Mouse (Mus musculus): ENCODE data around the gene Gm9733.
"Not testable (repeated sequence)": the region's sequence is repeated elsewhere in the genome, so short reads cannot be mapped to it uniquely, and the experiment has no call there.

The Gm9733 gene

DNA sequence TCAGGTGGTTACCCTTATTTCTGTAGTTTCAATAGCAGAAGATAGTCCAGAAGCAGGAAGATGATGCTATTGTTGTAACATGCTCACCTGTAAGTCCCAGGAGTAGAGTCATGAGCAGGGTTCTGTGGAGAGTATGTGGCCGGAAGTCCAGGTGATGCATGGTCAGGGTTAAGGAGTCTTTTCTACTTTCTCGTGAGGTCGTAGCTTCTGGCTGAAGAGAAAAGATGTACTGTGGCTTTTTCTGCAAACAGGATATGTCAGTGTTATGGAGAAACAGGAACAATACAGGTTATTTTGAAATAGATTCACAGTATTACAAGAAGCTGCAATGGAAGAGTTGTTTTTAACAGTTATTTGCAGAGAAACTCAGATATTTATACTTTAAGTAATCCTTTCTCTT, at the start of gene Gm9733:
Gm9733 (minus strand) TSS at position 240 of the 400 bp plus-strand sequence.
- ChIA-PET CTCF (interaction anchor here in 1 of 4 experiments (0.6 kb wide), 1 partner anchor 74 kb away, joined by 4 read pairs; no protein-coding TSS in a partner anchor), POLR2A (no interaction called here)

DNA sequence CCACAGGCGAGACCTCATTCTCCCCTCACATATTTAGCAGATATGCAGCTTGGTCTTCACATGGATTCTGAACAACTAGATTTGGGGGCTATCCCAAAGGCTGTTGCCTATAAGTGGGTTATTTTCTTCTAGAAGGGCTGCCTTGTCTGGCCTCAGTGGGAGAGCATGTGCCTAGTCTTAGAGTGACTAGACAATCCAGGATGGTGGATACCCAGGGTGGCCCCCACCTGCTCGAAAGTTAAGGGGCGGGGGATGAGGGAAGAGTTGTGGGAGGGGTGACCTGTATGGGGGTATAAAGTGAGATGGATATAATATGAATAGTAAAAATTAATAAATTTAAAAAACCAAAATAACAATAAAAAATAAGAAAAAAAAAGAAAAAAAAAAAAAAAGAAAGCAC, 23.6 kb upstream of the Gm9733 start:
- POLR2A ChIA-PET: interaction anchor here in 1 of 4 experiments (0.7 kb wide), 1 partner anchor 46 kb away, joined by 3 read pairs; no protein-coding TSS in a partner anchor
- CTCF ChIA-PET: not testable (repeated sequence)

GRCm38 (mm10) chr3:15350318-15350717, 18.2 kb upstream of the Gm9733 start:
- POLR2A ChIA-PET, CTCF ChIA-PET: not testable (repeated sequence)

- CTCF ChIA-PET, POLR2A ChIA-PET: not testable (repeated sequence)
Observed at GRCm38 (mm10) chr3:15345606-15346005, 13.5 kb upstream of the Gm9733 start.

GRCm38 (mm10) chr3:15340287-15340686, 8.2 kb upstream of the Gm9733 start:
- POLR2A ChIA-PET: no interaction called here

DNA sequence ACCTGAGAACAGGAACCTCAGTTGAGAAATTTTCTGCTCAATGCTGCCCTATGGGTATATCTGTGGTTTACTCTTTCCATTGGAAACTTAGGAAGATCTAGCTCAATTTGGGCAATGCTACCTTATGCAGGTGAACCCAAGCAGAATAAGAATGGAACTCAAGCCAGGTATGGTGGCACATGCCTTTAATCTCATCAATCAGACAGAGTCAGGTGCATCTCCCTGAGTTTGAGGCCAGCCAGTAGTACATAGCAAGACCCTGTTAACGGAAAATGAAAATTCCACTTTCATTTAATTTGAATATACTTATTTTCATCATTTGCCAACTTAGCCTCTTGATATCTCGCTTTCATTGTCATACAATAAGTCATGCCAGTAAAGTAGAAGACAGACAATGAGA, 2.1 kb upstream of the Gm9733 start:
- ChIA-PET POLR2A (no interaction called here), CTCF (no interaction called here)

More at GRCm38 (mm10) chr3:15340287-15340686, 8.2 kb upstream of the Gm9733 start:
- CTCF ChIA-PET: no interaction called here

DNA sequence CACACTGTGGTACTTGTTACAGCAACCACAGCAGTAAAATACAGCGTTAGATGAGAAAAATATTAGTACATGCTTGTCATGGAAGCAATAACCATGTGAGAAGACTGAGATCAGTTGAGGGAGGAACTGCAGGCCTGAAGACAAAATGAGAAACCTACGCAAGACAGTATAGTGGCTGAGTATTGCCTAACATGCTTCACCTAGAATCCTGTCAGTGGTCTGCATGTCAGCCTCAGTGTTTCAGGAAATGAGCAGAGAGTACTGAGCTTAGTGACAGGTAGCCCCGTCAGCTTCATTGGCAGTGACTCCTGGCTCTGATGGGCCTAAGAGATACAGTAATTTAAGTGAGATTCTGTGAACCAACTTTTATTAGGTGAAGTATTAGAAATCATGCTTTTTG, 557 bp downstream of the Gm9733 start:
- CTCF ChIA-PET: interaction anchor here in 1 of 4 experiments (0.6 kb wide), 1 partner anchor 73 kb away, joined by 4 read pairs; no protein-coding TSS in a partner anchor
- POLR2A ChIA-PET: no interaction called here

DNA sequence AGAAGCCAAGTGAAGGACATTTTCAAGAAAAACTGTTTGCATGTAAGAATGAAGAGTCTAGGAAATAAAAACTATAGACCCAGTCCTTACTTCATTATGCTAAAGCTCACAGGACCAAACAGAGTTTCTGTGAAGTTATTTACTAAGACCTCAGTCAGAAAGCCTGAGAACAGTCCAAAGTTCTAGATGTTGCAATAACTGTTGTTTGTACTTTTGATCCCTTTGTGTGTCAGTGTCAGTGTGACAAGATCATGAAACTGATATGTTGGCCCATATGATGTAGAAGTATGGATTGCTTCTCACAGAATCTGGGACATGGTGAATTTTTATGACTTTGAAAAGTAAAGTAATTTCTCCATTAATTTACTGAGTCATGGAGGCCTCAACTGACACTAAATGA, 2.6 kb downstream of the Gm9733 start:
- ChIA-PET POLR2A (interaction anchor here in 1 of 4 experiments (0.5 kb wide), 1 partner anchor 186 kb away, joined by 3 read pairs; no protein-coding TSS in a partner anchor), CTCF (no interaction called here)

GRCm38 (mm10) chr3:15284424-15285328, 47.4 kb downstream of the Gm9733 start:
- CTCF ChIA-PET: interaction anchor here in 1 of 4 experiments (0.6 kb wide), 1 partner anchor 157 kb away, joined by 3 read pairs; no protein-coding TSS in a partner anchor
- POLR2A ChIA-PET: no interaction called here

DNA sequence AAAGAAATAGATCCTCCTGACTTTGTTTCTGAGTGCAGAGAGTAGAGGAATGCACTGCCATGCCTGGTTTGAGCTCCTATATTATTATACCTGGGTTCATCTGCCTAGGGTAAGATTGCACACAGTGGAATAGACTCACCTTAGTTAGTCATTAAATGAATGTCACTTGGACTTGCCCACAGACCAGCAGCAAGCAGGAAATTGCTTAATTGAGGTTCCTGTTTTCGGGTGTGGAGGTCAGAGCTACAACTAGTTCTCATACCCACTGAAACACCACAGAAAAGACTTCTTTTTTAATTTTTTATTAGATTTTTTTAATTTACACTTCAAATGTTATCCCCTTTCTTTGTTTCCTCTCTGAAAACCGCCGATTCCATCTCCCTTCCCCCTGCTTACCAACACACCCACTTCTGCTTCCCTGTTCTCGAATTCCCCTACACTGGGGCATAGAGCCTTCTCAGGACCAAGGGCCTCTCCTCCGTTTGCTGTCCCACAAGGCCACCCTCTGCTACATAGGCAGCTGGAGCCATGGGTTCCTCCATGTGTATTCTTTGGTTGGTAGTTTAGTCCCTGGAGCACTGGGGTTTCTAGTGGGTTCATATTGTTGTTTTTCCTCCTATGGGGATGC, 56.1 kb downstream of the Gm9733 start:
- ChIA-PET CTCF (no interaction called here), POLR2A (no interaction called here)

- POLR2A ChIA-PET: interaction anchor here in 1 of 4 experiments (0.6 kb wide), 1 partner anchor 623 kb away, joined by 5 read pairs; the partner anchor contains the start of gene Car13
- CTCF ChIA-PET: interaction anchor here (0.6 to 1.5 kb wide), 10 partner anchors 10 to 888 kb away, joined by 3 to 9 read pairs (median 4); no protein-coding TSS in a partner anchor
Observed at GRCm38 (mm10) chr3:15264450-15264849, 67.7 kb downstream of the Gm9733 start.

DNA sequence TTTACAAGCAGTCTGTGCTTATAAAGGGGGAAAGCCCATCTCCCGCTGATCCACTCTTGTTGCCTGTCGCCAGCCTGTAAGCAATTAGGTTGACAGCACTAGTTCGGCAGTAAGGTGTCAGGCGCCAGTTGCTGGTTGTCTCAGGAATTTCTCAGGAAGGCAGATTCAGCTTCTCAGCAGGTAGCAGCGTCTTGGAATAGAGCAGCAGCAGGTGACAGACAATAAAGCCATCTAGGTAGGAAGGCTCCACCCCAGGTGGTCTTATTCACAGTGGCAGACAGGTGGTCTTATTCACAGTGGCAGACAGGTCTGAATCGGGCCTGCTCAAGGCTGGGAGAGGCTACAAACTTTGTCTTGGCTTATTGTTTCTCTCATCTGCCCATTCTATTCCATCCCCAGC, 76.4 kb downstream of the Gm9733 start:
- ChIA-PET POLR2A (no interaction called here), CTCF (no interaction called here)
